Mouse (Mus musculus): ENCODE measurements around the gene Kank2. TPM values are rescaled to one million over a fixed set of nuclear protein-coding genes. Genes with fewer than 3 reads are reported as not detected.
A peak's percentile ranks its signal among the peaks of the same experiment; 100 is the strongest.

The Kank2 gene
- polyA plus RNA-seq, 1 experiment = 15.4 TPM

GRCm38 (mm10) chr9:21762135-21762534 lies 36.4 kb downstream of the Kank2 start:
- DNase-seq (ENCODE audit: low read depth in 1 of 2, low spot score in 2 of 2) = no peak
- Histone ChIP-seq H3K4me1 (ENCODE audit: control insufficient read depth, insufficient read depth, insufficient read length) (no peaks in the 10 kb centered on the region; the same call in 1 of the 2 replicates), H3K27me3 (ENCODE audit: control insufficient read depth, insufficient read depth, low read length) (no peaks in the 10 kb centered on the region), H3K36me3 (ENCODE audit: control insufficient read depth, insufficient read depth, low read length) (no peaks in the 10 kb centered on the region), H3K27ac (ENCODE audit: insufficient read depth, low read length) (no peak overlapping the region), H3K4me3 (ENCODE audit: extremely low read depth, insufficient read depth, insufficient read length) (no peak overlapping the region)
- TF ChIP-seq CTCF (IDR thresholded peaks at IDR 0.05; ENCODE audit: extremely low read depth, insufficient read depth, insufficient read length, insufficient replicate concordance) (no peak), POLR2A (IDR thresholded peaks at IDR 0.05; ENCODE audit: low read depth, low read length) (no peak)

- Histone ChIP-seq H3K27ac (ENCODE audit: insufficient read depth, low read length) (no peak within 1 kb of the TSS), H3K4me3 (ENCODE audit: extremely low read depth, insufficient read depth, insufficient read length) (peak within 1 kb of the TSS; percentile 77), H3K27me3 (ENCODE audit: control insufficient read depth, insufficient read depth, low read length) (no peaks in the 10 kb centered on the region), H3K4me1 (ENCODE audit: control insufficient read depth, insufficient read depth, insufficient read length) (no peaks in the 10 kb centered on the region; the same call in 1 of the 2 replicates), H3K36me3 (ENCODE audit: control insufficient read depth, insufficient read depth, low read length) (no peaks in the 10 kb centered on the region)
- peak; percentile 93 to 96 for DNase-seq (ENCODE audit: low read depth in 1 of 2, low spot score in 2 of 2)
- TF ChIP-seq CTCF (IDR thresholded peaks at IDR 0.05; ENCODE audit: extremely low read depth, insufficient read depth, insufficient read length, insufficient replicate concordance) = no peak
- TF ChIP-seq POLR2A (IDR thresholded peaks at IDR 0.05; ENCODE audit: low read depth, low read length) = no peak
- under 1% methylated on average over 54 of the region's 54 CpGs for WGBS
Measured at GRCm38 (mm10) chr9:21760155-21761088, 38.1 kb downstream of the Kank2 start, which contains the start of gene Spc24. Gene Spc24 (minus strand): TSS chr9:21760303.

- H3K4me3 ChIP-seq (ENCODE audit: extremely low read depth, insufficient read depth, insufficient read length) = peak overlapping the region; percentile 77
- H3K27ac ChIP-seq (ENCODE audit: insufficient read depth, low read length) = no peak overlapping the region
- no peaks in the 10 kb centered on the region for H3K27me3 ChIP-seq (ENCODE audit: control insufficient read depth, insufficient read depth, low read length)
- H3K36me3 ChIP-seq (ENCODE audit: control insufficient read depth, insufficient read depth, low read length) = no peaks in the 10 kb centered on the region
- TF ChIP-seq POLR2A (IDR thresholded peaks at IDR 0.05; ENCODE audit: low read depth, low read length) (no peak), CTCF (IDR thresholded peaks at IDR 0.05; ENCODE audit: extremely low read depth, insufficient read depth, insufficient read length, insufficient replicate concordance) (no peak)
- DNase-seq (ENCODE audit: low read depth in 1 of 2, low spot score in 2 of 2) = no peak
- 1% methylated on average over 20 of the region's 20 CpGs for WGBS
- H3K4me1 ChIP-seq (ENCODE audit: control insufficient read depth, insufficient read depth, insufficient read length) = no peaks in the 10 kb centered on the region; the same call in 1 of the 2 replicates
Measured at GRCm38 (mm10) chr9:21759718-21760117, 38.8 kb downstream of the Kank2 start.

- no peak overlapping the region for H3K27ac ChIP-seq (ENCODE audit: insufficient read depth, low read length)
- no peaks in the 10 kb centered on the region for H3K36me3 ChIP-seq (ENCODE audit: control insufficient read depth, insufficient read depth, low read length)
- 77% methylated on average over 14 of the region's 14 CpGs for WGBS
- H3K4me3 ChIP-seq (ENCODE audit: extremely low read depth, insufficient read depth, insufficient read length) = no peak overlapping the region
- DNase-seq (ENCODE audit: low read depth in 1 of 2, low spot score in 2 of 2) = no peak
- no peaks in the 10 kb centered on the region for H3K27me3 ChIP-seq (ENCODE audit: control insufficient read depth, insufficient read depth, low read length)
- TF ChIP-seq POLR2A (IDR thresholded peaks at IDR 0.05; ENCODE audit: low read depth, low read length) (no peak), CTCF (IDR thresholded peaks at IDR 0.05; ENCODE audit: extremely low read depth, insufficient read depth, insufficient read length, insufficient replicate concordance) (no peak)
- H3K4me1 ChIP-seq (ENCODE audit: control insufficient read depth, insufficient read depth, insufficient read length) = no peaks in the 10 kb centered on the region; the same call in 1 of the 2 replicates
Measured at GRCm38 (mm10) chr9:21758576-21759529, 39.7 kb downstream of the Kank2 start.

GRCm38 (mm10) chr9:21754516-21755321 lies 43.8 kb downstream of the Kank2 start:
- Histone ChIP-seq H3K4me1 (ENCODE audit: control insufficient read depth, insufficient read depth, insufficient read length) (no peaks in the 10 kb centered on the region), H3K27me3 (ENCODE audit: control insufficient read depth, insufficient read depth, low read length) (no peaks in the 10 kb centered on the region), H3K27ac (ENCODE audit: insufficient read depth, low read length) (0 out of 2 replicates have a peak overlapping the region, but pooled peaks have one; percentile 19), H3K4me3 (ENCODE audit: extremely low read depth, insufficient read depth, insufficient read length) (no peak overlapping the region), H3K36me3 (ENCODE audit: control insufficient read depth, insufficient read depth, low read length) (no peaks in the 10 kb centered on the region)
- TF ChIP-seq POLR2A (IDR thresholded peaks at IDR 0.05; ENCODE audit: low read depth, low read length) = no peak
- no peak for DNase-seq (ENCODE audit: low read depth in 1 of 2, low spot score in 2 of 2)
- WGBS = 85% methylated on average over 13 of the region's 13 CpGs

GRCm38 (mm10) chr9:21754003-21754402 lies 44.5 kb downstream of the Kank2 start:
- H3K36me3 ChIP-seq (ENCODE audit: control insufficient read depth, insufficient read depth, low read length) = peaks cover 1% of the 10 kb centered on the region; the same call in 1 of the 2 replicates
- no peaks in the 10 kb centered on the region for H3K27me3 ChIP-seq (ENCODE audit: control insufficient read depth, insufficient read depth, low read length)
- DNase-seq (ENCODE audit: low read depth in 1 of 2, low spot score in 2 of 2) = no peak
- 82% methylated on average over 2 of the region's 2 CpGs for WGBS
- TF ChIP-seq CTCF (IDR thresholded peaks at IDR 0.05; ENCODE audit: extremely low read depth, insufficient read depth, insufficient read length, insufficient replicate concordance) (no peak), POLR2A (IDR thresholded peaks at IDR 0.05; ENCODE audit: low read depth, low read length) (no peak)
- H3K27ac ChIP-seq (ENCODE audit: insufficient read depth, low read length) = no peak overlapping the region
- no peaks in the 10 kb centered on the region for H3K4me1 ChIP-seq (ENCODE audit: control insufficient read depth, insufficient read depth, insufficient read length)
- H3K4me3 ChIP-seq (ENCODE audit: extremely low read depth, insufficient read depth, insufficient read length) = no peak overlapping the region
